Mouse (Mus musculus) cerebellum, postnatal 25 days (tissue): ENCODE results near the gene Prox1.

Source experiments
- DNase-seq, 2 experiments: peaks; one replicate each; pipeline ENCODE4 v3.0.0; 2021; ENCODE audit warnings: mixed read lengths in 2 of 2

Gene Prox1

DNA sequence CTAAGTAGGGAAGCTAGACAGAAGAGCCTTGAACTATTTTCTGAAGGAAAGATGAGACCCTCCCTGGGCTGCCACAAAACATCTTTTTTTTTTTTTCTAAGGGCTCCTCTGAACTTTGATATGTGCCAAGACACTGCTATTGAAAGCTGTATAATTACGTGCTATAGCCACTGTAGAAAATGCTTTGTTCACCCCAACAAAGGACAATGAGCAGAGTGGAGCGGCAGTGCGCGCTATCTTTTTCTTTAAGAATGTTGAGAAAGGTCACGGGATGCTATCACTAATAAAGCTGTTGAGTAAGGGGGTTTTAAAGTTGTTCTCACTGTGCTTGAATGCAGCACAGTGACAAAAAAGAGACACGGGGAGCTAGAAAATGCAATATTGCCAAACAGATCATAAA is 30.0 kb downstream of the Prox1 start:
- no peak for DNase-seq

DNA sequence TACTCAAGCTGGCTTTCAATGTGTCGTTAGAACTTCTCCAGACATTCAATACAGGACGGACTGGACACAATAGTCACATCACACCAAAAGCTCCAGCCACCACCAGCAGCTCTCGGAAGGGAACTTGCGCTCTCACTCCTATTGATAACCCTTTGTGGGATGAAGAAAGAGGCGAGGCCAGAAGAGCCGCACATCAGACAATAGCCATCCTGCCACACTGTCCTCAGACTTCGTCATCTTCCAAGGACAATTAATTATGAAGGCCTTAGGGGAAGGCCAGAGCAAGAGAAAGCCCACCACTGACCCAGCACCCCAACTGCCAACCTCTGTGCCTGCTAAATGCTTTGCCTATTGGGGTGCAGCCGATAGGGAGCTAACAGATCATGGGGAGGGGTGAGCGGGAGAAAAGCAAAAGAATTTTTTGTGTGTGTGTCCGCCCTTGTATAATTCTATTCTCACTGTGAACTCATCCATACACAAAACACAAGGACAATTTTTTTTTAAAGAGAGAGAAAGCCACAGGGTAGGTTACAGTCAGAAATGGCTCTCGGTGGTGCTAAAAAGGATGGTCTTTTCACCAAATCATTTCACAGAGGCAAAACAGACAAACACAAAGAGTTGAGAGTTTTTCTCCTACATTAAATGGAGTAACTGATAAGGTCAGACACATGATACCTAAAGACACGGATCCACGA is 30.7 kb downstream of the Prox1 start:
- DNase-seq: no peak

DNA sequence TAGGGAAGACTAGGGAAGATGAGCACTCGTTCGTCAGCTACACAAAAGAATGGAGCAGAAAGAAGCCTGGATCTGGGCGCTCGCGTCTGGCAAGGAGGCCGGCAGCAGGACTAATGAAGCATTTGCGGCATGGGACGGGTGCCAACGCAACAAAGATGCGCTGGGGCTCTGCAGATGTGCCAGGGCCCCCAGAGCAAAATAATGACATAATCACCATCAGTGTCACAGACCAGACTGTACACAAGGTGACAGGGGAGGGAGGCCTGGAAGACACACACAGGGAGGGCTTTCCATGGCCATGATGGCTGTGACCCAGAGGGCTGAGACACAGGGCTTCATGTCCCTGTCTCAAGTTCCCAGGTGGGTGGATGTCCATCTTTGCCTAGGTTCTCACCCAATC is 32.6 kb downstream of the Prox1 start:
- peak; percentile 33 to 42 for DNase-seq

DNA sequence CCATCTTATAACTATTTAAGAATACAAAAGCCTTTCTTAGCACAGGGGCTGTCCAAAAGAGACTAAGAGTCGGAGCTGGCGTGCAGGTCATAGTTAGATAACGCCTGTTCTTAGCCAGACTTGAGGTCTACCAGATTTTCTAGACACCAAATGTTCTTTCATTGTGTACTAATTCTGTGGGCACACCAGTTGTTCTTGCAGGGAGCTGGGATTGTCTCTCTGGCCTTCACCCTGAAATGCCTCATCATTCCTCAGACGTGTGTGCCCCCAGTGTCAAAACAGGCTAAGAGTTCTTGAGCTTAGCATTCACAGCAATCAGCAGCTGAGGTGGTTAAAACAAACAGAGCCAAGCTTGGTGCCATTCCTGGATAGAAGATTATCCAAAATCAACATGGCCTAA is 37.6 kb downstream of the Prox1 start:
- DNase-seq: no peak

DNA sequence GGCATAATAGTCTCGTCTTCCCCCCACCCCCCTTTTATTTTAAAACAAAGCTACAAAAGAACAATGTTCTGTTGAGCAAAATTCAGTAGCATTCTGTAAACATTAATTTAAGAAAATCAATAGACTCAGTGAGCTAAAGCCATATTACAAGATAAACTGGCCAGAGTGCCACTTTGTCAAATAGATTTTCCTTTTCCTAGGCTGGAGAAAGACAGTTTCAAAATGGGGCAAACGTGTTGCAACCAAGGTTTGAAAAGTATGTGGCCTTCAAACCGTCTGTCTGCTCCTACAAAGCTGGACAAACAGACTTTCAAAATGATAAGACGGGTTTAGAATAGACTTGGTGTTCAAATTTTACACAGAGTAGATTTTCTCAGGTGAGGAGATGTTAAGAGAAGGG is 39.6 kb downstream of the Prox1 start:
- no peak for DNase-seq

DNA sequence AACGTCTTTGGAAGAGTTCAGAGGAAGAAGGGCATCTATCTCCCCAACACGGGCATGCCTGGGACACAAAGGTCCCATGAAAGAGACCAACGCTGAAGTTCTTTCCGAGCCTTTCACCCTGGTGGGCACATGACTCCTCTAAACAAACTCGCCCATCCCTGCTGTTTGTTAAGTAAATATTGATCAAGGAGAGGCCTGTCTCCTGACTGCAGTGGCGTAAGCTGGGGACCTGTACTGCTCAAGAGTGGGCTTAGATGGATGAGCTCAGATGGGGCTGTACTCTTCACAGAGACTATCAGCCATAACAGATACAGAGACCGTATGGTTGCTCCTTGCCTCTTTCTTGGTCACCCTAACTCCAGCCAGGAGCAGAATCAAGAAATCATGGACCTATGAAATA is 41.0 kb downstream of the Prox1 start:
- no peak for DNase-seq

DNA sequence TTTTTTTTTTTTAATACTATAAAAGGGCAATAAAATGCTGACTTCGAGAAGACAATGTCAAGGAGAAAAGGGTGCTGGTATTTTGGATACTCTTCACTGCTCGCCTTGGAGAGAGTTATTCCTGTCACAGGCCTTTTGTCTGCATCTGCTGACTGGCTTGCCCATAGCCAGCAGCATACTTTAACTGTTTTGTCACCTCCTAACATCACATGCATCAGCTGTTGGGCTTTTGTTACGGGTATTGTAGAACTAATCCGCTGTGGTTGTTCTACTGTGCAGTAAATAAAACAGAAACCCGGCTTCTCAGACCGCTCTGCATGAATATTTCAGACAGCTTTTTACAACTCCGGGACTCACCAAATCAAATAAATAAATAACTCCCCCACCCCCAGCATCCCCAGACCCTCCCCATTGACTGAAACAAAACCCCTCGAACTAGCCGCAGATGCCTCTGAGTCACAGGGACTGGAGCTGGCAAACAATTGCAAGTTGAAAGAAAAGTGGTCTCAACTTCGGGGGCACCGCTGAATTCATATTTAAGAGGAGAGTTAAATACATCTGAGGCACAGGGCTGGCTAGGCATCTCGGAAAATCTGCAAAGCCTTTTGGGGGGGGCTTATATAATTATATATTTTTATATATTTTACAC is 41.7 kb downstream of the Prox1 start:
- no peak for DNase-seq

DNA sequence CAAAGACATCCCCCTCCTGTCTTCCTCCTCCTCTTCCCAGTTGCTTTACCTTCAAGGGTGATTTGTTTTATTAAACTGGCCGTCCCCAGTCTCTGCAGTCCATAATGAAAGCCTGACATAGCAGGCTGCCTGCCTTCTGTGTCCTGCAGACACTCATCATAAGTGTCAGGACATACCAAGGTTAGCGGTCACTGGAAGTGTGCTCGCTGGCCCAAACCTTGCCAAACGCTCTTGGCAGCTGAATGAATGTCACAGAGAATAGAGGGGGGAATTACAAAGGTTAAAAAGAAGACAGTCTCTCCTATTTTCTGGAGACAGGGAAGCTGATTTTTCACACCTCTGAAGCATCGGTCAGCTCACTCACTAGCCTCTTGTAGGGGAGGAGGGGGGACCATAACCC is 42.6 kb downstream of the Prox1 start:
- peak in 1 of 2 experiments; percentile 40 for DNase-seq

DNA sequence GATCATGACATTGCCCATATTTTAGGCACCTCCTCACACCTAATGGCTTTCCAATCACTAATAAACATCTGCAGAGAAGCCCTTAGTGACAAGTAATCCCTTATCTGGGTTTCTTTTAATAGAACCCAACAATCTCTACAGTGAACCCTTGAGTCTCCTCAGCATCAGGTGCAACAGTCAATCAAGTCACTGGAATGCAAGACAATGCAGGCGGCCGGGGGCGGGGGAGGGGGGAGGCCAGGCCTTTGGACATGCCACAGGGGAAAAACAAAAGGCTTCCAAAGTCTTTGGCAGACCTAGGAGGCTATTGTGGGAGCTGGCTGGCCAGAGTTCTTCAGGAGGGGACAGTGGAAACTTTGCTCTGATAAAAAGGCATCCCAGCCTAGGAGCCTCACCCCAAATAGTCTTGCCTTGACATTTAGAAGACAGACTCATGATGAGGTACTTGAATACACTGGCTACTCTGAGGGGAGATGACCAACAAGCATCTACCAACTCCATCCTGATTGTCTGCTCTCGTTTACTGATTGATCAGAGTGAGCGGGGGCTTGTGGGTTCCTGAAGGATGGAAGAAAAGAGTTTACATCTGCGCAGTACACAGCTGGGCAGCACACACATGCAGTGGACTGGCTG is 43.2 kb downstream of the Prox1 start:
- DNase-seq: no peak

DNA sequence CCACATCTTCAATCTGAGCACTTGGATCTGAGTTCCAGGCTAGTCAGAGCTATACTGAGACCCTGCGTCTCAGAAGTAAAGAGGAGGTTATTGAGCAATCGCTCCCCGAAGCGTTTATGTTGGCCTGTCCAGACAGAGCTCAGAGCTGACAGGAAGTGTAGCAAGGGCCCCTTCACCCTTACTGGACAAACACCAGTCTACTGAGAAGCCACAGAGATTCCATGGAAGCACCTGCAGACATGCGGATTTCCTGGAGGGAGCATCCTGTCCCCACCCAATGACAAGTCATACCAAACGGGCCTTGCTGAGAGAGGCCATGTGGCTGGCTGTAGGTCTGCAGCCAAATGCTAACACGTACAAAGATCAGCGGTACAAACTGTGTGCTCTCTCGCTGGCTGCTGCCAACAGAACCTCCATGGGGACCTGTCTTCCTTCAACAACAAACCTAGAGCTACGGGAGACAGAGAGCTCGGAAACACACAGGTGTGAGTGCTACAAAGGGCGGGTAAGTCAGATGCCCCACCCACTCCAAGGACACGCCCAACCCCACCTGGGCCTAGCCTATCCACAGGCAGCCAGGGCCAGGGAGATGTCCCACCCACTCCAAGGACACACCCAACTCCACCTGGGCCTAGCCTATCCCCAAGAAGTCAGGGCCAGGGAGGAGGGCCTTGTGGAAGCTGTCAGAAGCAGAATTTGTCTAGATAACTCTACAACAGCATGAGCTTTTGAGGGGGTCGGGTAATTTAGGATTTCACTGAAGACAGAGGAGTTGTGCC is 45.4 kb downstream of the Prox1 start:
- peak in 1 of 2 experiments; percentile 34 for DNase-seq

DNA sequence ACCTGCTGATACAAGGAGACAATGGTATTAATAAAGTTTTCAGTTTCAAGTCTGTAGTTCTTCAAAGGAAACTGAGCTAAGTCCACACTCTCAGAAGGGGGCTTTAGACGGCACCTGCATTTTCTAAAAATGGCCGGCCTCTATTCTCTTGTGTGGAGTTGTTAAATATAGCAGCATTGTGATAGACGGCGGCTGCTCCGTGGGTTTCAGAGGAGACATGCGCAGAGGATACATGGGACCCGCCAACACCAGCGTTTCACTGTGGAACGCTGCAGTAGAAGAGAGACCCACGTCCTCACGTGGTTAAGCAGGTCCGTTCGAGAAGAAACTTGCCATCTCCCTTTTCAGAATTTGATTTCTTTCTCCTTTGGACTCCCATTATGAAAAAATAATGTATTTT is 47.1 kb downstream of the Prox1 start:
- DNase-seq: no peak

DNA sequence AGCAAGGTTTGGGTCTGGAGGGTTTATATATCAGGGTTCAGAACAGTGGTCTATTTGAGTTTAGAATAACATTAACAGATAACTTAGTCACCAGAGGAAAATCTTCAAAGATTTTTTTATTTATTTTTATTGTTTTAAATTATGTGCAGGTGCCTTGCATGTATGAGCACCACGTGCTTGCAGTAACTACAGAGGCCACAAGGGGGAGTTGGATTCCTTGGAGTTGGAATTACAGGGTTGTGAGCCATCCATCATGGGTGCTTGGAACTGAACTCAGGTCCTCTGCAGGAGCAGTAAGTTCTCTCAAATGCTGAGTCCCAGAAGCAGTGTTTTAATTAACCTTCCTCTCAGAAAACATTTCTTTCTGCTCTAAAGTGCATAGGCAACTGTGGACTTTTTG is 54.5 kb downstream of the Prox1 start:
- DNase-seq: no peak

DNA sequence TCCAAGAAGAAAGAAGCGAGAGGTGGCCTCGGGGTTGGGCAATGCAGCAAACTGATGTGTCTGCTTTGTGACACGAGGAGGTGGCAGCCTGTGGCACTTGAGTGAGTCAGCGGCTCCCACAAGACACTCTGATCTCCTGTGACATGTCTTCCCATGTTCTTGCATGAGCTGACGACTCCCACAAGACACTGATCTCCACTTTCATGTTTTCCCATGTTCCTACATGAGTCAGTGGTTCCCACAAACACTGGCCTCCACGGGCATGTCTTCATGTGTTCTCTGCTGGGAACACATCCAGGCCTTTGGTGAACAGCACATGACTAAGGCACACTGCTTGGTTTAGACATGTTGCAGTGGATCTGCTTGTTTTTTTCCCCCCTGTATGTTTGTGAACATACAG is 58.8 kb downstream of the Prox1 start:
- no peak for DNase-seq

DNA sequence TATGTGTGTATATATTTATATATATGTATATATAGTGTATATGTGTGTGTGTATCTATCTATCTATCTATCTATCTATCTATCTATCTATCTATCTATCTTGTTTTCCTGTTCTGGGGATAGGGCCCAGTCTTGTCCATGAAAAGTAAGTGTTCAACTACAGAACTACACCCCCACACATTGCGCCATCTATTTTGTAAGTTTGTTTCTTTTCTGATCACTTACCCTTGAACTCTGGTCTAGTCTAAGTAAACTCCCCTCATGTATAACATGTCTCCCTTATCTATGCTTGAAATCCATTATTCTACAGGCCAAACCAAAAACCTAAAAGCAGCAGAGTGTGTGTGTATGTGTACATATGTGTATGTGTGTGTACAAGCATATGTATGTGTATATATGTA is 62.9 kb downstream of the Prox1 start:
- DNase-seq: no peak

DNA sequence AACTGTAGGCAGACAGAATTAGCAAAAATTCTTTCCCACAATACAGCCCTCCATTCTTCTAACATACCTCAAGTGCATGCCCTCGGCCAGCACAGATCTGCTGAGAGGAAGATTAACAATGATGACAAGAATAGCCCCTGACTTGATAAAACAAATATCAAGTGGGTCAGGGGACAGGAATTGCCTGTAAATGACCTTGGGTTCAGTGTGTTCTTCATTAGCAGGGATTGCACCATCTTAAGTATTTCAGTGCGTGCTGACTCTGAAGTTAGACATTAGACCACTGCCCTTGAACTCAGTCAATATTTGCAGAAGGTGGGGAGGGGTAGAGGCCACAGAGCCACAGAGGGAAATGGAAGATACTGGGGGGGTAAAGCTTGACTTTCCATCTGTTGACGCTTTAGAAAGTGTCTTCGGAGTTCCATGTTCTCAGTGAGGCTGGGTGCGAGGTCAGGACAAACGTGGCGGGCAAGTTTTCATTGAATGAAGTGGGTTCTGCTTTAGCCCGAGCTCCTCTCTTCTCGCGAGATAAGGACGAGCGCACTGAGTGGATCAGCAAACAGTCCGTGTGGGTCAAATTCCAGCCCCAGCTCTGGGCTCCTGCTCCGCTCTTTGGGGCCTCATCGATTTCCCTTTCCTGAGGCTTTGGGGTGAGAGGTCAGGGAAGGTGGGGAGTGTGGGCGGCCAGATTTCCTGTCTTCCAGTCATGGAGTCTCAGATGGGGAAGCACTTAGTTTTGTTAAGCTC is 63.7 kb downstream of the Prox1 start:
- DNase-seq: no peak

DNA sequence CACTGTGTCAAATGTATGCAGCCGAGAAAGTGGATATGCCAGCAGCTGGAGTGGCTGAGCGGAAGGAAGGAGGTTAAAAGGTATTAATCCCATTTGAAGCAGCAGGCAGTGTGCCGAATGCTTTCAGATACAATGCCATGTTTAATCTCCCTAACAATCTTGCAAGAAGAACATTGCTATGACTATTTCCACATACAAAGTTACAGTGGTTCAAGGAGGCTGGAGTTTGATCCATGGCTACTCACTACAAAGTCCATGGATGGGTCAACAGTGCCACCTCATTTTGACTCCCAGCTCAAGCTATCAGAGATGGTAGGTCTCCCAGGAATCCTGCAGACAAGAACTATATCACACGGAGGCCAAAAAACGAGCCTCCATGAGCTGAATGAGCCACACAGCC is 64.5 kb downstream of the Prox1 start:
- no peak for DNase-seq

DNA sequence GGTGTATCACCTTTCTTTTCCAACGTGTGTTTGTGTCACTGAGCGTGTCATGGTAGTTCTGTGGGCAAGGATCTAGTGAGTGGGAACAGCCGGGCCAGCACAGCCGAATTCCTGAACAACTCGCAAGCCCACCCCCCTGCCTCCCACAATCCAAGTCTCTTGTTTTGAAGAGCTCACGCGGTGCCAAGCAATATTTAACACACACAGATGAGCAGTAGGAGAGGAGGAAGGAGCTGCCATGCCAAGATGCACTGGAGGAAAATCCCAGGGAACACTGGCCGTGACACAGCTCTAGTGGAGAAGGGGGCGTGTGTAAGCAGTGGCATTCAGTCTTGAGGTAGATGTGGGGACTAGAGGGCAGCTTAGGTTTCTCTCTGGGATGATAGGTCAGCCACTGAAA is 77.2 kb downstream of the Prox1 start:
- no peak for DNase-seq

DNA sequence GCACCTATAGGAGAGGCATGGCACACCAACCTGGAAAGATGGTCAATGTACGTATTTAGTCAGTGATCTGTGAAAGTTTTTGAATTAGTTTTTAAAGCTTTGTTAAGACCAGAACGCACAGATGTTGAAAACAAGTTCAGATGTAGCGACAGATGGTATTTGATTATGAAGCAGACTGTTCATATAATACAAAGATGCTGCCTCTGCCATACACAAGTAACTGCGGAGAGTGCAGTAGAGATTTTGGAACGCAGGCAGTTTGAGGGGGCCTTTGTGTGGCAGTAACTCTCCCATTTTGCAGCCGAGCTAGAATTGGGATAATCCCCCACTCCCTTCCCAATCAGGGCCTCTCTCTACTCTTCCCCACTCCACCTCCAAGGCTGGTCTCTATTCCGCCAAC is 78.4 kb downstream of the Prox1 start:
- no peak for DNase-seq

DNA sequence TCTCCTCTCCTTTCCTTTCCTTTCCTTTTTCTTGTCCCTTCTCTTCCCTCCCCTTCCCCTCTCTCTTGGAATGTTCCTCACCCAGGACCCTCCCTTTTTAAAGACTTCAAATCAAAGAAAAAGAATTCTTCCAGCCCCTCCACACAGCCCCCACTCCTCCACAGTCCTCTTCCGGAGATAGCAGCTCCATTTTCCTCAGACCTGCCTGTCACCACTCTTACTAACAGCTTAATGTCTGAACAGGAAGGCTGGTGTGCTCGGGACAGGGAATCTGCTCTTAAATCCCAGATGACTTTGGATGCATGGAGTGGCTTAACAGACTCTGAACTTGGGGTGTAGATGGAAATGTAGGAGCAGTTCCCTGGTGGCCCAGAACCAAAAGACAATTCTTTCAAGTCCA is 81.6 kb downstream of the Prox1 start:
- no peak for DNase-seq

DNA sequence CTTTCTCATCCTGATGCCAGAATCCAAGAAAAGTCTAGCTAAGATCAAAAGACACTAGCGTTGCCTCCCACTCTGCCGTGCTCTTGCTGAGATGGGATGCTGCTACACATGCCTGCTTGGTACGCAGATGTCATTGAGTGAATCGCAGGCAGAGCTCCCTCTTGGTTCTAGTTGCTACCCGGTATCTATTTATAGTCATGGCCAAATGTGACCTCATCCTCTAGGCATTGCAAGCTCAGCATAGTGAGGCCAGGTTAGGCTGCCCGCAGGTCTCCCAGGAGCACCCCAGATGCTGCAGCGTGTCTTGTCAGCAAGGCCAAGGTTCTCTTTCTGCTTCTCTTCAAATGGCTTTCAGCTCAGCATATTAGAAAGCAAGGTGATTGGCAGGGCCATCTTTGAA is 84.8 kb downstream of the Prox1 start:
- peak; percentile 61 to 64 for DNase-seq

DNA sequence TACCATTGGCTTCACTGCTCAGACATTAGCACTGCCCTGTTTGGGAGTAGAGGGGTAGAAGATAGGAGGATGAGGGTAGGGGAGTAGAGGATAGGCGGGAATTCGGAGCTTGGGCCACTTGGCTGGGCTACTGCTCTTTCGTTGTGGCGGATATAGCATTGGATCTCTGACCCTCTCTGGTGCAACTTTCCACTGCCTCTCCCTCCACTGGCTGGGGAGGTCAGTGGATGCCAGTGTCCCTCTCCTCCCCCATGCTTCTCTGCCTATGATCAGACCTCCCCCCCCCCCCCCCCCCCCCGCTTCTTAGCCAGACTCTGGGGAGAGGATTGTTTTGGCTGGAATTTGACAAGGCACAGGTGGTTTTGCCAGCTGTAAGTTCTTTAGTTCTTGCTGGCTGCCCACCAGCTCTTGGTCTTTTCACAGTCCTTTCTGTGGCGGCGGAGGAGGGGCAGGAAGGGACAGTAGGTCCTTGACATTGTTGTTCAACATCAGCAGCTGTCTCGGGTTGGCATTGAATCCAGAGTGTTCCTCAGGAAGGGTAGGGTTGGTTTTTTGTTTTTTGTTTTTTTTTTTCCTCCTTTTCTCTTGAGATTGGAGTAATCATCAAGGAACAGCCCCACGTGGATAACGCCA is 90.8 kb downstream of the Prox1 start:
- no peak for DNase-seq

DNA sequence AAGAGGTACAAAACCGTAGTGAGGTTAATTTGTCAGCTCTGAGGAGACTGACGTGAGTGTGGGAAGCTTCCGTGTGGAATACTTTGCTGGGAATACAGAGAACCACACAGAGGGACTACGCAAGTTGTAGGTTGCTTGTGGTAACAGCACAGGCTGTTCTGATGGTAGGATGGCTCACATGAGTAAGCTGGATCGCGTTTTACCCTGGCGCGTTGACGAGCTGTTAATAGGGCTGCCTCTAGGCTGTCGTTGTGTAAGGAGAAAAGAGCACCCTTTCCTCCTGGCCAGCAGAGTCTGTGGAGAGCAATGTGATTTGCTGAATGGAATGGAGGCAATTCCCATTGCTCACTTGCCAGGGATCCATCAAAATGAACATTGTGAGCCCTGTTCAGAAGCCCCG is 93.9 kb downstream of the Prox1 start:
- no peak for DNase-seq
